Mouse (Mus musculus) CH12.LX (cell line): ENCODE results near the gene Rtn4rl1. TPM values are rescaled to one million over a fixed set of nuclear protein-coding genes. Genes with fewer than 3 reads are reported as not detected.

Source experiments
- DNase-seq: peaks from one replicate; pipeline ENCODE4 v3.0.0-alpha.2; 2013; ENCODE audit errors: extremely low read depth
- H3K27ac ChIP-seq: 2 replicates; pipeline ENCODE4 v1.5.1; 2012; ENCODE audit warnings: low read depth, mild to moderate bottlenecking, control low read depth, moderate library complexity; ENCODE audit not compliant: insufficient read depth
- H3K27me3 ChIP-seq: replicated peaks from 2 replicates; pipeline ENCODE3; 2012; ENCODE audit warnings: inconsistent platforms
- H3K36me3 ChIP-seq, 2 experiments: replicated peaks in 1 of 2; 2 replicates each; pipeline versions ENCODE3 to v1.6.1; 2012; ENCODE audit warnings: inconsistent platforms in 1 of 2, low read length in 1 of 2, mild to moderate bottlenecking in 1 of 2, mixed read lengths in 1 of 2, moderate library complexity in 1 of 2; ENCODE audit not compliant: control insufficient read depth in 1 of 2, insufficient read depth in 1 of 2
- H3K4me1 ChIP-seq, 2 experiments: 2 replicates each; pipeline ENCODE4 v1.6.1; 2012; ENCODE audit warnings: inconsistent platforms in 1 of 2, moderate library complexity in 1 of 2; ENCODE audit not compliant: insufficient read depth in 2 of 2, control insufficient read depth in 1 of 2
- H3K4me2 ChIP-seq: 2 replicates; pipeline ENCODE4 v1.6.1; 2012; ENCODE audit warnings: low read depth, mild to moderate bottlenecking, control low read depth; ENCODE audit not compliant: poor library complexity, insufficient read depth, severe bottlenecking
- H3K4me3 ChIP-seq, 3 experiments: fragments of 150-350 bp in 1 of 3; sonication (generic) in 1 of 3; replicated peaks in 1 of 3; 2 replicates each; pipeline versions ENCODE3 to v1.5.1; 2011 to 2012; ENCODE audit warnings: low read depth in 2 of 3, low read length in 2 of 3, mild to moderate bottlenecking in 2 of 3, moderate library complexity in 2 of 3, control low read depth in 1 of 3, improper control_type of control experiment in 1 of 3, inconsistent platforms in 1 of 3, mixed read lengths in 1 of 3; ENCODE audit not compliant: poor library complexity in 1 of 3
- H3K79me2 ChIP-seq: replicated peaks from 2 replicates; pipeline ENCODE4 v1.6.1; 2012; ENCODE audit warnings: mild to moderate bottlenecking, moderate library complexity; ENCODE audit not compliant: control insufficient read depth, poor library complexity, insufficient read depth, severe bottlenecking; ENCODE audit errors: extremely low read depth
- H3K9ac ChIP-seq: 2 replicates; pipeline ENCODE4 v1.6.1; 2012; ENCODE audit warnings: low read depth, mild to moderate bottlenecking, control low read depth, moderate library complexity; ENCODE audit not compliant: insufficient read depth
- H3K9me3 ChIP-seq: replicated peaks from 2 replicates; pipeline ENCODE3; 2012; ENCODE audit warnings: low read length, inconsistent platforms, mixed read lengths
- BHLHE40 ChIP-seq: IDR thresholded peaks from 2 replicates; pipeline ENCODE4 v1.6.1; 2011; ENCODE audit warnings: mild to moderate bottlenecking, low read depth, low read length, improper control_type of control experiment
- CHD1 ChIP-seq: IDR thresholded peaks from 2 replicates; pipeline ENCODE4 v1.6.1; 2012; ENCODE audit warnings: low read depth, low read length, improper control_type of control experiment, inconsistent platforms
- CTCF ChIP-seq, 2 experiments: IDR thresholded peaks in 1 of 2; conservative IDR thresholded peaks in 1 of 2; 2 replicates each; pipeline ENCODE4 v1.5.1; 2011 to 2012; ENCODE audit warnings: low read depth in 2 of 2, low read length in 2 of 2, improper control_type of control experiment in 1 of 2, inconsistent platforms in 1 of 2, mild to moderate bottlenecking in 1 of 2, moderate library complexity in 1 of 2
- E2F4 ChIP-seq: IDR thresholded peaks from 2 replicates; pipeline ENCODE4 v1.6.1; 2011; ENCODE audit warnings: low read depth, low read length, improper control_type of control experiment; ENCODE audit not compliant: insufficient replicate concordance
- ELF1 ChIP-seq: IDR thresholded peaks from 2 replicates; pipeline ENCODE4 v1.6.1; 2014; ENCODE audit warnings: low read depth, mild to moderate bottlenecking, inconsistent platforms, low read length, improper control_type of control experiment
- ETS1 ChIP-seq: conservative IDR thresholded peaks from 2 replicates; pipeline ENCODE4 v1.6.1; 2012; ENCODE audit warnings: low read depth, mild to moderate bottlenecking, inconsistent platforms, low read length, improper control_type of control experiment, moderate library complexity
- HCFC1 ChIP-seq: IDR thresholded peaks from 2 replicates; pipeline ENCODE4 v1.6.1; 2012; ENCODE audit warnings: low read depth, mild to moderate bottlenecking, inconsistent platforms, low read length, improper control_type of control experiment
- IRF4 ChIP-seq: IDR thresholded peaks from 2 replicates; pipeline ENCODE4 v1.6.1; 2014; ENCODE audit warnings: low read depth, mild to moderate bottlenecking, inconsistent platforms, low read length, improper control_type of control experiment
- JUN ChIP-seq: IDR thresholded peaks from 2 replicates; pipeline ENCODE4 v1.6.1; 2011; ENCODE audit warnings: low read depth, mild to moderate bottlenecking, low read length, improper control_type of control experiment, moderate library complexity; ENCODE audit not compliant: insufficient read depth
- JUND ChIP-seq: conservative IDR thresholded peaks from 2 replicates; pipeline ENCODE4 v1.6.1; 2011; ENCODE audit warnings: low read depth, low read length, improper control_type of control experiment
- MAFK ChIP-seq: IDR thresholded peaks from 2 replicates; pipeline ENCODE4 v1.6.1; 2011; ENCODE audit warnings: low read length, improper control_type of control experiment; ENCODE audit not compliant: insufficient replicate concordance
- MEF2A ChIP-seq: IDR thresholded peaks from 2 replicates; pipeline ENCODE4 v1.6.1; 2014; ENCODE audit warnings: low read depth, mild to moderate bottlenecking, inconsistent platforms, low read length, improper control_type of control experiment, borderline replicate concordance
- MXI1 ChIP-seq: IDR thresholded peaks from 2 replicates; pipeline ENCODE4 v1.6.1; 2011; ENCODE audit warnings: mild to moderate bottlenecking, low read depth, low read length, improper control_type of control experiment
- MYC ChIP-seq: IDR thresholded peaks from 2 replicates; pipeline ENCODE4 v1.6.1; 2011; ENCODE audit warnings: low read depth, mild to moderate bottlenecking, improper control_type of control experiment, low read length
- NELFE ChIP-seq: IDR thresholded peaks from 2 replicates; pipeline ENCODE4 v1.6.1; 2011; ENCODE audit warnings: low read depth, low read length, improper control_type of control experiment
- NRF1 ChIP-seq: IDR thresholded peaks from 2 replicates; pipeline ENCODE4 v1.6.1; 2014; ENCODE audit warnings: low read depth, mild to moderate bottlenecking, inconsistent platforms, low read length, improper control_type of control experiment, moderate library complexity
- POLR2A ChIP-seq: IDR thresholded peaks from 2 replicates; pipeline ENCODE4 v1.6.1; 2011; ENCODE audit warnings: low read depth, mild to moderate bottlenecking, improper control_type of control experiment, low read length
- POLR2AphosphoS2 ChIP-seq: IDR thresholded peaks from 2 replicates; pipeline ENCODE4 v1.6.1; 2011; ENCODE audit warnings: low read depth, low read length, improper control_type of control experiment
- RCOR1 ChIP-seq: conservative IDR thresholded peaks from 2 replicates; pipeline ENCODE4 v1.6.1; 2012; ENCODE audit warnings: low read depth, mild to moderate bottlenecking, inconsistent platforms, low read length, improper control_type of control experiment
- SIN3A ChIP-seq: IDR thresholded peaks from 2 replicates; pipeline ENCODE4 v1.6.1; 2012; ENCODE audit warnings: low read length, improper control_type of control experiment, inconsistent platforms
- SMC3 ChIP-seq: IDR thresholded peaks from 2 replicates; pipeline ENCODE4 v1.6.1; 2011; ENCODE audit warnings: low read depth, low read length, improper control_type of control experiment
- TBP ChIP-seq: conservative IDR thresholded peaks from 2 replicates; pipeline ENCODE4 v1.6.1; 2011; ENCODE audit warnings: low read depth, low read length, improper control_type of control experiment
- TCF12 ChIP-seq: IDR thresholded peaks from 2 replicates; pipeline ENCODE4 v1.6.1; 2014; ENCODE audit warnings: low read depth, mild to moderate bottlenecking, inconsistent platforms, low read length, improper control_type of control experiment
- UBTF ChIP-seq: IDR thresholded peaks from 2 replicates; pipeline ENCODE4 v1.6.1; 2012; ENCODE audit warnings: low read depth, mild to moderate bottlenecking, inconsistent platforms, low read length, improper control_type of control experiment, moderate library complexity
- USF1 ChIP-seq: IDR thresholded peaks from 2 replicates; pipeline ENCODE4 v1.6.1; 2014; ENCODE audit warnings: low read depth, mild to moderate bottlenecking, inconsistent platforms, low read length, improper control_type of control experiment
- USF2 ChIP-seq: conservative IDR thresholded peaks from 2 replicates; pipeline ENCODE4 v1.6.1; 2011; ENCODE audit warnings: low read depth, low read length, improper control_type of control experiment
- ZKSCAN1 ChIP-seq: IDR thresholded peaks from 2 replicates; pipeline ENCODE4 v1.6.1; 2012; ENCODE audit warnings: low read depth, inconsistent platforms, low read length, improper control_type of control experiment, borderline replicate concordance
- ZMIZ1 ChIP-seq: IDR thresholded peaks from 2 replicates; pipeline ENCODE4 v1.6.1; 2012; ENCODE audit warnings: low read depth, mild to moderate bottlenecking, inconsistent platforms, low read length, improper control_type of control experiment
- ZNF384 ChIP-seq: IDR thresholded peaks from 2 replicates; pipeline ENCODE4 v1.6.1; 2012; ENCODE audit warnings: low read depth, low read length, improper control_type of control experiment, inconsistent platforms
- dilution Hi-C: fragments of 300-500 bp; cut with MboI; formaldehyde crosslinking; loops from 2 replicates; pipeline ENCODE4 v1.14.3; 2020; ENCODE audit warnings: low sequenced_read_pairs; ENCODE audit not compliant: extremely low pct_unique_long_range_greater_than_20kb, extremely low pct_ligation_motif_present
- in situ Hi-C: fragments of 300-500 bp; cut with MboI; formaldehyde crosslinking; loops from 3 replicates; pipeline ENCODE4 v1.14.3; 2019; ENCODE audit warnings: low sequenced_read_pairs, low pct_ligation_motif_present, low pct_unique_long_range_greater_than_20kb, mixed read lengths
- polyA plus RNA-seq: library from polyadenylated mRNA; unstranded; fragments of >175 nt; gene quantifications from 2 replicates; pipeline ENCODE4 v1.2.1, GENCODE M21; 2012; ENCODE audit warnings: low read depth; ENCODE audit not compliant: insufficient read length
- total RNA-seq, 2 experiments: library from RNA; depleted of rRNA; stranded (reverse); fragments of 300-350 nt in 1 of 2; fragments of >200 nt in 1 of 2; gene quantifications; 2 replicates each; pipeline ENCODE4 v1.2.3; 2012 to 2014

Gene Rtn4rl1
- total and polyA plus RNA-seq, 3 experiments, result 0.04 to 0.09 TPM; not detected in 1

GRCm38 (mm10) chr11:75251557-75252070 is 58.0 kb downstream of the Rtn4rl1 start:
- Histone ChIP-seq H3K79me2 (no peaks in the 10 kb centered on the region), H3K4me3 (peak overlapping the region in 1 of 3 experiments; percentile 7)
- in situ Hi-C loops, result no loop called here
- TF ChIP-seq USF1 (no peak), E2F4 (no peak), SMC3 (no peak), MYC (no peak), ETS1 (peak; percentile 47; the same call in 1 of the 2 replicates), POLR2AphosphoS2 (no peak), MXI1 (no peak), ELF1 (no peak), IRF4 (no peak; the same call in 1 of the 2 replicates), TCF12 (peak; percentile 28; the same call in 1 of the 2 replicates), MEF2A (peak; percentile 82), USF2 (no peak)
- TF ChIP-seq, all 38 proteins: peak for 3
- H3K4me2 ChIP-seq, result no peak overlapping the region
- H3K9ac ChIP-seq, result no peak overlapping the region
- peaks cover 19 to 28% of the 10 kb centered on the region in 2 experiments for H3K4me1 ChIP-seq
- no peak for DNase-seq
- dilution Hi-C loops, result no loop called here
- no peaks in the 10 kb centered on the region for H3K36me3 ChIP-seq
- no peaks in the 10 kb centered on the region for H3K27me3 ChIP-seq
- no peaks in the 10 kb centered on the region for H3K9me3 ChIP-seq
- no peak overlapping the region for H3K27ac ChIP-seq

GRCm38 (mm10) chr11:75254252-75254912 is 60.8 kb downstream of the Rtn4rl1 start:
- in situ Hi-C loops, result no loop called here
- Histone ChIP-seq H3K27ac (no peak overlapping the region), H3K9me3 (no peaks in the 10 kb centered on the region), H3K79me2 (no peaks in the 10 kb centered on the region), H3K4me1 (peaks cover 19 to 26% of the 10 kb centered on the region in 2 experiments), H3K27me3 (peaks cover under 1% of the 10 kb centered on the region), H3K36me3 (no peaks in the 10 kb centered on the region), H3K4me3 (peak overlapping the region; percentile 50 to 59 (median 52)), H3K4me2 (peak overlapping the region; percentile 84), H3K9ac (peak overlapping the region; percentile 44; the same call in 1 of the 2 replicates)
- DNase-seq, result peak; percentile 91
- dilution Hi-C loops, result no loop called here
- TF ChIP-seq MXI1 (peak; percentile 65), MAFK (no peak), CTCF (conservative IDR thresholded peaks at IDR 0.05 in 1 of 2, IDR thresholded peaks at IDR 0.05 in 1 of 2; ENCODE audit: low read depth in 2 of 2, low read length in 2 of 2) (peak in 1 of 2 experiments; percentile 90; a peak in 2 of 4 replicates), HCFC1 (0 out of 2 replicates have a peak, but pooled peaks have one; percentile 26), RCOR1 (no peak), JUN (0 out of 2 replicates have a peak, but pooled peaks have one; percentile 2), ZKSCAN1 (no peak), ZMIZ1 (no peak), E2F4 (no peak), JUND (0 out of 2 replicates have a peak, but pooled peaks have one; percentile 39), NELFE (peak; percentile 69; the same call in 1 of the 2 replicates), BHLHE40 (no peak), USF2 (no peak), TCF12 (peak; percentile 37; the same call in 1 of the 2 replicates), MYC (peak; percentile 40; the same call in 1 of the 2 replicates), IRF4 (peak; percentile 10; the same call in 1 of the 2 replicates), NRF1 (no peak), SMC3 (peak; percentile 89), POLR2AphosphoS2 (no peak), TBP (peak; percentile 54; the same call in 1 of the 2 replicates), UBTF (no peak), ZNF384 (no peak), SIN3A (peak; percentile 55), CHD1 (0 out of 2 replicates have a peak, but pooled peaks have one; percentile 26), POLR2A (peak; percentile 38)
